ENCODE assay signal across 8 mouse cellular contexts in the genomic region with DNA sequence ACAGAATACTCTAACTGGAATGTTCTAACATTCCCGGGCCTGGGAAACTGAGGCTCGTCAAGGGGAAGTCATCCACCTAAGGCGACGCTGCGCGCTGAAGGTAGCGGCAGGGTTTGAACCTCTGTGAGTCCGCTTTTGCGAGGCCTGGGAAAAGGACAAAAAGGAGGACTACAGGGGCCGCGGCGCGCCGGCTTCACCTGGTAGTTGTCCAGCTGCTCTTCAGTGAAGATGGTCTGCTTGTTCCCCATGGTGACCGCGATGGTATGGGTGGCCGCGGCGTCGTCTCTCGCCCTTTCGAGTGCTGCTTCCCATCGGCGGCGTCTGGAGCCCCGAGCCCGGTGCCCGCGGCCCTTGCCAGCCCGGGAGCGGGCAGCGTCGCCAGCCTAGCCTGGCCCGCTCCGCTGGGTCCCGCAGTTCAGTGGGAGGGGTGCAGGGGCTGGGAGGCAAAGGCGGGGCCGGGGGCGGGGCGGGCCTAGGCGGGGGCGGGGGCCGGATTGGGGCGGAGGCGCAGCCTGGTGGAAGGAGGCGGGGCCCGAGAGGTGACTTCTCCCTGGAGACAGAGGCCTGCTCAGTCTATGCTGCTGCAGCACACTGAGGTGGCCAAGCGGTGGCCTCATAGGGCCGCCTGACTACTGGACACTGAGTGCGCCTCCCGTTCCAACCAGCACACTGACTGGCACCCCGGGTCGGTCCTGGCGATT. TPM values are rescaled to one million over a fixed set of nuclear protein-coding genes. Genes with fewer than 3 reads are reported as not detected.
A peak's percentile ranks its signal among the peaks of the same experiment; 100 is the strongest.
DNase-seq lines count a peak whose midpoint lies in the region; ATAC-seq lines count a peak whose summit lies in the region.

A gene (minus strand): TSS at position 448 of the 701 bp plus-strand sequence.

- peak within 1 kb of the TSS; percentile 94 for H3K4me2 ChIP-seq in lung, embryonic 16.5 days (ENCODE audit: low read depth, low read length)

- no peaks in the 10 kb centered on the region; the same call in 1 of the 2 replicates for H3K4me1 ChIP-seq in lung, embryonic 16.5 days (replicated peaks; ENCODE audit: control insufficient read depth, insufficient read depth, low read length)

- peak; percentile 71 for DNase-seq in MN1 (ENCODE audit: low spot score)
- DNase-seq in cerebellum, adult 8-10 months = peak; percentile 76
- DNase-seq in layer of hippocampus, adult 9-11 months = peak; percentile 87
- DNase-seq in ovary, postnatal 10 days (ENCODE audit: low spot score) = peak; percentile 24
- peak; percentile 49 to 75 for DNase-seq in thymus, postnatal 10 days (ENCODE audit: low spot score in 2 of 2)

- peak; percentile 88 for ATAC-seq in frontal cortex, adult (ENCODE audit: low TSS enrichment)
- ATAC-seq in hematopoietic stem cell, adult 5-6 weeks (replicated peaks in 1 of 2; ENCODE audit: insufficient read depth in 1 of 2, low FRiP score in 2 of 2, low TSS enrichment in 1 of 2, low read depth in 1 of 2, poor library complexity in 2 of 2, severe bottlenecking in 2 of 2) = peak; percentile 87 to 92
- peak; percentile 99 for ATAC-seq in lung, embryonic 16.5 days (ENCODE audit: low read depth)

- H3K9me3 ChIP-seq in lung, embryonic 16.5 days (ENCODE audit: control insufficient read depth, low read length) = no peaks in the 10 kb centered on the region

- peak within 1 kb of the TSS; percentile 65 for H3K4me3 ChIP-seq in lung, embryonic 16.5 days (ENCODE audit: low read length)

- no peak within 1 kb of the TSS for H3K27ac ChIP-seq in lung, embryonic 16.5 days (ENCODE audit: low read length)

- no peaks in the 10 kb centered on the region for H3K36me3 ChIP-seq in lung, embryonic 16.5 days (ENCODE audit: control insufficient read depth, insufficient read depth, low read length)

- peak within 1 kb of the TSS; percentile 69 for H3K9ac ChIP-seq in lung, embryonic 16.5 days (ENCODE audit: low read length)

- H3K27me3 ChIP-seq in lung, embryonic 16.5 days (ENCODE audit: control insufficient read depth, insufficient read depth, low read depth, low read length) = peaks cover 2% of the 10 kb centered on the region; the same call in 1 of the 2 replicates

- WGBS in lung, embryonic 16.5 days = under 1% methylated on average over 51 of the region's 54 CpGs

RNA-seq across cellular contexts. Expression of the gene that starts here (rescaled TPM):
- 0.50 TPM in 1 of 2 replicates, not detected in the other for total RNA-seq in hematopoietic stem cell, adult 5-6 weeks (2017)
- 9.7 and 10.2 TPM in 2 replicates for polyA plus RNA-seq in lung, embryonic 16.5 days (2015; fragmentation: Nextera tagmentation; extraction: Ambion mirVana)

Comparison
In these comparisons a context has a peak if more than half of its experiments do, and no peak if none do; other contexts are left out.
1. Peak in ATAC-seq in hematopoietic stem cell, adult 5-6 weeks; RNA of the gene not detected or under 1 TPM.
2. DNase-seq: peak in every context shown above with its lines; median percentile 87 in layer of hippocampus, adult 9-11 months; 76 in cerebellum, adult 8-10 months; 71 in MN1; 62 in thymus, postnatal 10 days; 24 in ovary, postnatal 10 days.